Mouse (Mus musculus): ENCODE measurements at regions not wholly inside any gene's neighbourhood (a gene's known extent, or its start where the extent isn't known, plus 50 kb on each side); places are given as distances from the start of the nearest gene placed in this dataset.

GRCm38 (mm10) chr4:12826419-12826818 lies 654.6 kb upstream of the Fam92a start:
- TF ChIP-seq CTCF (IDR thresholded peaks at IDR 0.05; ENCODE audit: low read depth, low read length) (no peak), GATA1 (IDR thresholded peaks at IDR 0.05; ENCODE audit: borderline replicate concordance, low read length) (no peak), TAL1 (conservative IDR thresholded peaks at IDR 0.05; ENCODE audit: low read depth, low read length) (no peak)
